Mouse (Mus musculus): Measurements from ENCODE around the gene Pip4k2b. TPM values are rescaled to one million over a fixed set of nuclear protein-coding genes. Genes with fewer than 3 reads are reported as not detected.
A peak's percentile ranks its signal among the peaks of the same experiment; 100 is the strongest.

Pip4k2b gene
- polyA plus RNA-seq, 1 experiment from 2014 or later: 0.75 TPM

DNA sequence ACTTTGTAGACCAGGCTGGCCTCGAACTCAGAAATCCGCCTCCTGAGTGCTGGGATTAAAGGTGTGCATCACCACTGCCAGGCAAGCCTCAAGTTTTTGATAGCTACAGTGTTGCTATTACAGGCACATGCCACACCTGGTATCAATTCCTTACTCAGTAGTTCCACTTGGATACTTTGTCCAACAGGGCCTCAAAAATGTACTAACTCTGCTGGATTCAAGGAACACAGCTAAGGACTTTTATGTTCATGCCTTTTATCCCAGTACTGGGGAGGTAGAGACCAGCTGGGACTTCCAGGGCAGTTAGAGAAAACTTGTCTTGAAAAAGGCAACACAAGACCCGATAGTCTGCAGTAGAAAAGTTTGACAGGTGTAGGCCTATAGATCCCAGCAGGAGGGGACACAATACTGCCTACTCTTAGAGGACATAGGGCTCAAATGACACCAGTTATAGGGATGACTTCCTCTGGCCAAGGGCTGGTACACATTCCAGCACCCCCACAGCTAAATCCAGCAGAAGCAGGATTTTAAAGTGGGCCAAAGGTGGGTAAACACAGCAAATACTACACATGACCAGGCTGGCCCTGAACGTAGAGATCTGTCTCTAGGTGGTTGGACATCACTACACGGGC, 32.1 kb upstream of the Pip4k2b start:
- H3K27me3 ChIP-seq (ENCODE audit: control insufficient read depth, insufficient read depth, low read length): no peaks in the 10 kb centered on the region
- peak; percentile 19 for ATAC-seq (ENCODE audit: low FRiP score, low TSS enrichment)
- DNase-seq (ENCODE audit: low spot score): no peak
- H3K4me1 ChIP-seq (replicated peaks; ENCODE audit: control insufficient read depth, insufficient read depth): no peaks in the 10 kb centered on the region
- H3K9ac ChIP-seq (ENCODE audit: low read length): no peak overlapping the region
- TF ChIP-seq EP300 (optimal IDR thresholded peaks at IDR 0.05): no peak
- TF ChIP-seq CTCF (IDR thresholded peaks at IDR 0.05; ENCODE audit: low read depth): no peak
- 0 out of 2 replicates have a peak overlapping the region, but pooled peaks have one; percentile 5 for H3K27ac ChIP-seq (replicated peaks)
- H3K4me3 ChIP-seq (ENCODE audit: low read depth, low read length): no peak overlapping the region
- no peak overlapping the region for H3K4me2 ChIP-seq (replicated peaks; ENCODE audit: low read depth)
- H3K36me3 ChIP-seq (ENCODE audit: control insufficient read depth, insufficient read depth, low read length): peaks cover 24% of the 10 kb centered on the region
- H3K9me3 ChIP-seq (ENCODE audit: control insufficient read depth, low read length): no peaks in the 10 kb centered on the region
- 53% methylated on average over 5 of the region's 5 CpGs for WGBS

DNA sequence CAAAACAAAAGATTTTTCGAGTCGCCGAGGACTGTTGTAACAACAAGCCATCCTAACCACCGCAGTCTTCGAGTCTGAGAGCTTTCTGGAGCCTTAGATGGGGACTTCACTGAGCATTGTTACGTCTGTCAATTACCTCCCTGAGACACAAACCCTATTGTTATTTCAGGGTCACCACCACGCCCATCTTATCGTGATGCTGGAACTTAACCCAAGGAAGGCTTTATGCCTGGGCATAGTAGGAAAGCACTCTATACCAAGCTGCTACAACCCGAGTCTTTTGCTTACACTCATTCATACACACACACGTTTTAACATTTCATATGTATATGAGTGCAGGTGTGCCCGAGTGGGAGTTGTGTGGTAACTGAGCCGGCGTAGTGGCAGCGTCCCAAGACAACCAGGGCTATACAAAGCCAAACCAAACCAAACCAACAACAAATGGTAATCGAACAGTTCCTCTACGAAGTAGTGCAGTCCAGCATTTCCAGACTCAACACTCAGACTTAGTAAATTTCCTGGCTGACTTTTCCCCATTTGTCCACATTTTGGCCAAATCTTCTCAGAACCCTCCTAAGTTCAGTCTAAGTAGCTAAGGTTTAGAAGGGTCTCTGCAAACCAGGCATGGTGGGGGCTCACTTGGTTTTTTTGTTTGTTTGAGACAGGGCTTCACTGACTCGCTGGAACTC, 31.4 kb upstream of the Pip4k2b start, which contains the start of gene 1700001P01Rik:
Gene 1700001P01Rik, minus strand, starts transcription at position 111 of the 689 bp plus-strand sequence.
- Histone ChIP-seq H3K4me2 (replicated peaks; ENCODE audit: low read depth) (no peak within 1 kb of the TSS), H3K9ac (ENCODE audit: low read length) (no peak within 1 kb of the TSS), H3K36me3 (ENCODE audit: control insufficient read depth, insufficient read depth, low read length) (peaks cover 24% of the 10 kb centered on the region), H3K27me3 (ENCODE audit: control insufficient read depth, insufficient read depth, low read length) (no peaks in the 10 kb centered on the region), H3K4me1 (replicated peaks; ENCODE audit: control insufficient read depth, insufficient read depth) (no peaks in the 10 kb centered on the region), H3K4me3 (ENCODE audit: low read depth, low read length) (no peak within 1 kb of the TSS), H3K9me3 (ENCODE audit: control insufficient read depth, low read length) (no peaks in the 10 kb centered on the region), H3K27ac (replicated peaks) (0 out of 2 replicates have a peak within 1 kb of the TSS, but pooled peaks have one; percentile 5)
- DNase-seq (ENCODE audit: low spot score) (no peak), ATAC-seq (ENCODE audit: low FRiP score, low TSS enrichment) (no peak)
- 49% methylated on average over 17 of the region's 17 CpGs for WGBS
- no peak for TF ChIP-seq CTCF (IDR thresholded peaks at IDR 0.05; ENCODE audit: low read depth)
- no peak for TF ChIP-seq EP300 (optimal IDR thresholded peaks at IDR 0.05)

DNA sequence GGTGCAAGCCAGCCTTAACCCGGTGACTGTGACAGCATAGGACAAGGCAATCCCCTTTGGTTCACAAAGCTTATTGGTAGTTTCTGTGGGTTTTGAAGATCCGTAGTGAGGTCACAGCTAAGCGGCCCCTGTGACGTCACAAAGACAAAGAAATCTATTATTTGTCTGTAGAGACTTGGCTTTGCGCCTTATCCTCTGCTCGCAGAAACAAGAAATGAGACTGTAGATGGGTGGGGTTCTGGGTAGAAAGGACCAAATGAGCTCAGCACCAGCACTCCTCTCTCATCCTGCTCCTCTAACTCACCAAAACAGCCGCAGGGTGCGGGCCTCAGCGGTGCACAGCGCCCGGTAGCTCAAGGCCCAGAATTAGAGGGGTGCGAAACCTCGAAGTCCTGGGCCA, 30.7 kb upstream of the Pip4k2b start:
- ATAC-seq (ENCODE audit: low FRiP score, low TSS enrichment): no peak; the same call in 1 of the 2 replicates

DNA sequence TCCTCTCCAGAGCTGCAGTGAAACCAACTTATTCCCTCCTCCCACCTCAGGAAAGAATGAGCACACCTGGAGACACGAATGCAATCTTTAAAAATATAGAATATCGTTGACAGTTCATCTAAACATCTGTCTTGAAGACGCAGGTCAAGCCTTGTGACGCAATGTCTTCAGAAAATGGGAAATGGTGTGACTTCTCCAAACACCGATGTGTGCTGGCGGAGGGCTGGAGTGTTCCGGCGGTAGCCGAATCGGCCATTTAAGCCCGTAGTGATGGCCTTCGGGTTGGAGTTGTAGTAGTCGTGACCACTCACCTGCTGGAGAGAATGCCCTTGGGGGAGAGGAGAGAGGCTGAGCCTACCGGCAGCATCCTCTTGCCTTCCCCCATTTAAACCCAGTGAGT, 26.9 kb upstream of the Pip4k2b start:
- DNase-seq (ENCODE audit: low spot score): no peak
- no peak for ATAC-seq (ENCODE audit: low FRiP score, low TSS enrichment)
- Histone ChIP-seq H3K27me3 (ENCODE audit: control insufficient read depth, insufficient read depth, low read length) (no peaks in the 10 kb centered on the region), H3K4me2 (replicated peaks; ENCODE audit: low read depth) (no peak overlapping the region), H3K36me3 (ENCODE audit: control insufficient read depth, insufficient read depth, low read length) (no peaks in the 10 kb centered on the region), H3K9me3 (ENCODE audit: control insufficient read depth, low read length) (no peaks in the 10 kb centered on the region), H3K4me3 (ENCODE audit: low read depth, low read length) (no peak overlapping the region), H3K9ac (ENCODE audit: low read length) (no peak overlapping the region), H3K4me1 (replicated peaks; ENCODE audit: control insufficient read depth, insufficient read depth) (no peaks in the 10 kb centered on the region), H3K27ac (replicated peaks) (no peak overlapping the region)
- TF ChIP-seq CTCF (IDR thresholded peaks at IDR 0.05; ENCODE audit: low read depth) (no peak), EP300 (optimal IDR thresholded peaks at IDR 0.05) (no peak)
- 77% methylated on average over 14 of the region's 14 CpGs for WGBS

More for the DNA sequence above, 30.7 kb upstream of the Pip4k2b start:
- Histone ChIP-seq H3K9ac (ENCODE audit: low read length) (no peak overlapping the region), H3K27ac (replicated peaks) (no peak overlapping the region), H3K9me3 (ENCODE audit: control insufficient read depth, low read length) (no peaks in the 10 kb centered on the region), H3K4me2 (replicated peaks; ENCODE audit: low read depth) (no peak overlapping the region), H3K4me1 (replicated peaks; ENCODE audit: control insufficient read depth, insufficient read depth) (no peaks in the 10 kb centered on the region), H3K27me3 (ENCODE audit: control insufficient read depth, insufficient read depth, low read length) (no peaks in the 10 kb centered on the region), H3K4me3 (ENCODE audit: low read depth, low read length) (no peak overlapping the region), H3K36me3 (ENCODE audit: control insufficient read depth, insufficient read depth, low read length) (peaks cover 18% of the 10 kb centered on the region)
- WGBS: 73% methylated on average over 13 of the region's 13 CpGs
- TF ChIP-seq CTCF (IDR thresholded peaks at IDR 0.05; ENCODE audit: low read depth) (no peak), EP300 (optimal IDR thresholded peaks at IDR 0.05) (no peak)
- no peak for DNase-seq (ENCODE audit: low spot score)

DNA sequence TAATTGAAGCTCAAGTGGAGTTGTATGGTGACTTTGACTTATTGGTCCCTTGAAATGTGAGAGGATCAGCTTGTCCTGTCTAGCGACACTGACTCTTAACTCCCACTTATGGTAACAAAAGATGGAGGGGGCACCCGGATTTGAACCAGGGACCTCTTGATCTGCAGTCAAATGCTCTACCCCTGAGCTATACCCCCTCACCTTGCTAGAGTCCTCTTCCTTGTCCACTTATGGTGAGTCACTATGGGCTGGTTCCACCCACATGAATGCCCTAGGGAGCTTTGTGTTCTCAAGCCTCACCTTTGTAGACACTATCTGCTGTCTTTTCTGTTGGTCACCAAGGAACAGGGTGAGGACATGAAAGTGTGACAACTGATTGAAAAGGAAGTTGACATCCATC, 25.2 kb upstream of the Pip4k2b start:
- Histone ChIP-seq H3K4me1 (replicated peaks; ENCODE audit: control insufficient read depth, insufficient read depth) (peaks cover 6% of the 10 kb centered on the region; the same call in 1 of the 2 replicates), H3K9ac (ENCODE audit: low read length) (no peak overlapping the region), H3K36me3 (ENCODE audit: control insufficient read depth, insufficient read depth, low read length) (no peaks in the 10 kb centered on the region), H3K4me3 (ENCODE audit: low read depth, low read length) (no peak overlapping the region), H3K27ac (replicated peaks) (no peak overlapping the region), H3K4me2 (replicated peaks; ENCODE audit: low read depth) (no peak overlapping the region), H3K27me3 (ENCODE audit: control insufficient read depth, insufficient read depth, low read length) (no peaks in the 10 kb centered on the region), H3K9me3 (ENCODE audit: control insufficient read depth, low read length) (no peaks in the 10 kb centered on the region)
- TF ChIP-seq CTCF (IDR thresholded peaks at IDR 0.05; ENCODE audit: low read depth) (no peak), EP300 (optimal IDR thresholded peaks at IDR 0.05) (no peak)
- DNase-seq (ENCODE audit: low spot score) (peak; percentile 86), ATAC-seq (ENCODE audit: low FRiP score, low TSS enrichment) (peak; percentile 85)
- 26% methylated on average over 2 of the region's 2 CpGs for WGBS
